Mouse (Mus musculus) ZHBTc4 (cell line): ENCODE results near the gene Cx3cr1.
"Not testable (repeated sequence)": the region's sequence is repeated elsewhere in the genome, so short reads cannot be mapped to it uniquely, and the experiment has no call there.

Experiments used
- DNase-seq: peaks from one replicate; pipeline ENCODE4 v3.0.0-alpha.2; 2011; ENCODE audit warnings: low read depth, low spot score

The Cx3cr1 gene

GRCm38 (mm10) chr9:120027401-120028151 lies 42.1 kb downstream of the Cx3cr1 start:
- DNase-seq: peak; percentile 83

GRCm38 (mm10) chr9:120024625-120025024 lies 45.1 kb downstream of the Cx3cr1 start:
- no peak for DNase-seq

GRCm38 (mm10) chr9:120024171-120024570 lies 45.5 kb downstream of the Cx3cr1 start:
- no peak for DNase-seq

GRCm38 (mm10) chr9:120023086-120023811 lies 46.4 kb downstream of the Cx3cr1 start, which contains the start of gene Xirp1:
Gene Xirp1 (minus strand): TSS chr9:120023598.
- no peak for DNase-seq

GRCm38 (mm10) chr9:120021164-120021563 lies 48.5 kb downstream of the Cx3cr1 start:
- no peak for DNase-seq

- DNase-seq: peak; percentile 86
These were observed 49.3 kb downstream of the Cx3cr1 start for GRCm38 (mm10) chr9:120020285-120020890.

GRCm38 (mm10) chr9:120016956-120017355 lies 52.7 kb downstream of the Cx3cr1 start:
- no peak for DNase-seq

GRCm38 (mm10) chr9:120014828-120015227 lies 54.9 kb downstream of the Cx3cr1 start:
- DNase-seq: no peak

- peak; percentile 76 for DNase-seq
These were observed 56.3 kb downstream of the Cx3cr1 start for GRCm38 (mm10) chr9:120013251-120013820.

GRCm38 (mm10) chr9:120012781-120013180 lies 56.9 kb downstream of the Cx3cr1 start:
- DNase-seq: peak; percentile 44

- not testable (repeated sequence) for DNase-seq
These were observed 57.5 kb downstream of the Cx3cr1 start for GRCm38 (mm10) chr9:120012161-120012560.

- peak; percentile 90 for DNase-seq
These were observed 58.1 kb downstream of the Cx3cr1 start for GRCm38 (mm10) chr9:120011533-120011932.

GRCm38 (mm10) chr9:120010781-120011511 lies 58.7 kb downstream of the Cx3cr1 start:
- DNase-seq: peak; percentile 98

- DNase-seq: no peak
These were observed 59.8 kb downstream of the Cx3cr1 start for GRCm38 (mm10) chr9:120009871-120010270.

- peak; percentile 68 for DNase-seq
These were observed 60.3 kb downstream of the Cx3cr1 start for GRCm38 (mm10) chr9:120009226-120009841.

GRCm38 (mm10) chr9:120007833-120008232 lies 61.8 kb downstream of the Cx3cr1 start:
- DNase-seq: peak; percentile 90

GRCm38 (mm10) chr9:120005936-120006335 lies 63.7 kb downstream of the Cx3cr1 start:
- peak; percentile 96 for DNase-seq

GRCm38 (mm10) chr9:120002893-120003292 lies 66.8 kb downstream of the Cx3cr1 start:
- no peak for DNase-seq

- DNase-seq: peak; percentile 97
These were observed 67.5 kb downstream of the Cx3cr1 start for GRCm38 (mm10) chr9:120001945-120002725.

- DNase-seq: no peak
These were observed 68.9 kb downstream of the Cx3cr1 start for GRCm38 (mm10) chr9:120000761-120001160.
